Mouse (Mus musculus) kidney, embryonic 16.5 days (tissue): ENCODE results near the gene Atp5j. TPM values are rescaled to one million over a fixed set of nuclear protein-coding genes. Genes with fewer than 3 reads are reported as not detected.
A peak's percentile ranks its signal among the peaks of the same experiment; 100 is the strongest.

Experiments used
- ATAC-seq: fragments of 200-750 bp; cut with Nextera tagmentation; 2 replicates; pipeline ENCODE4 v1.8.0; 2017; ENCODE audit warnings: moderate TSS enrichment; ENCODE audit not compliant: low FRiP score, low TSS enrichment
- H3K27ac ChIP-seq: fragments of 300-500 bp; sonication (generic); 2 replicates; pipeline ENCODE4 v1.5.1; 2014; ENCODE audit warnings: low read length
- H3K27me3 ChIP-seq: fragments of 300-500 bp; sonication (generic); 2 replicates; pipeline ENCODE4 v1.6.1; 2014; ENCODE audit warnings: low read length, control low read depth, mixed read lengths; ENCODE audit not compliant: insufficient read depth
- H3K36me3 ChIP-seq: fragments of 300-500 bp; sonication (generic); 2 replicates; pipeline ENCODE4 v1.6.1; 2014; ENCODE audit warnings: low read length, control low read depth, mixed read lengths; ENCODE audit not compliant: insufficient read depth
- H3K4me1 ChIP-seq: fragments of 300-500 bp; sonication (generic); 2 replicates; pipeline ENCODE4 v1.6.1; 2014; ENCODE audit warnings: low read length, control low read depth, mixed read lengths; ENCODE audit not compliant: insufficient read depth
- H3K4me2 ChIP-seq: fragments of 300-500 bp; sonication (generic); replicated peaks from 2 replicates; pipeline ENCODE4 v1.6.1; 2014; ENCODE audit warnings: low read depth, low read length
- H3K4me3 ChIP-seq: fragments of 300-500 bp; sonication (generic); 2 replicates; pipeline ENCODE4 v1.5.1; 2014; ENCODE audit warnings: mild to moderate bottlenecking, low read length
- H3K9ac ChIP-seq: fragments of 300-500 bp; sonication (generic); replicated peaks from 2 replicates; pipeline ENCODE4 v1.6.1; 2014; ENCODE audit warnings: low read length
- H3K9me3 ChIP-seq: fragments of 300-500 bp; sonication (generic); 2 replicates; pipeline ENCODE4 v1.6.1; 2016; ENCODE audit warnings: low read length, control low read depth
- WGBS: fragments of 180-500 bp; shearing (Covaris S2); extraction: QIAGEN DNeasy Blood & Tissue Kit; methylation state at CpG from one replicate; pipeline ENCODE4 v1.1.7; 2014; 5-methylcytosine and 5-hydroxymethylcytosine counted together
- polyA plus RNA-seq: library from polyadenylated mRNA; unstranded; fragments of >200 nt; fragmentation: Nextera tagmentation; extraction: Ambion mirVana; gene quantifications from 2 replicates; pipeline ENCODE4 v1.2.1, GENCODE M21; 2015

Atp5j gene
- polyA plus RNA-seq, 1 experiment from 2014 or later, result 993 TPM

- H3K9ac ChIP-seq, result no peak overlapping the region
- no peaks in the 10 kb centered on the region for H3K9me3 ChIP-seq
- WGBS, result 91% methylated on average over 6 of the region's 6 CpGs
- no peaks in the 10 kb centered on the region for H3K4me1 ChIP-seq
- no peak overlapping the region for H3K4me3 ChIP-seq
- H3K27me3 ChIP-seq, result no peaks in the 10 kb centered on the region
- no peak overlapping the region for H3K4me2 ChIP-seq
- ATAC-seq, result no peak
- H3K27ac ChIP-seq, result no peak overlapping the region
- peaks cover 58% of the 10 kb centered on the region for H3K36me3 ChIP-seq
Measured at GRCm38 (mm10) chr16:84853492-84853891, 18.1 kb upstream of the Atp5j start.

- no peak overlapping the region for H3K4me2 ChIP-seq
- H3K36me3 ChIP-seq, result peaks cover 15% of the 10 kb centered on the region
- H3K27ac ChIP-seq, result no peak overlapping the region
- H3K4me1 ChIP-seq, result peaks cover 11% of the 10 kb centered on the region; the same call in 1 of the 2 replicates
- ATAC-seq, result no peak
- no peaks in the 10 kb centered on the region for H3K9me3 ChIP-seq
- H3K4me3 ChIP-seq, result no peak overlapping the region
- WGBS, result 83% methylated on average over 2 of the region's 2 CpGs
- no peaks in the 10 kb centered on the region for H3K27me3 ChIP-seq
- H3K9ac ChIP-seq, result no peak overlapping the region
Measured at GRCm38 (mm10) chr16:84838576-84838975, 3.2 kb upstream of the Atp5j start.

GRCm38 (mm10) chr16:84835823-84836743 lies 658 bp upstream of the Atp5j start:
- H3K9me3 ChIP-seq, result no peaks in the 10 kb centered on the region
- peak overlapping the region; percentile 99 for H3K27ac ChIP-seq
- no peaks in the 10 kb centered on the region for H3K27me3 ChIP-seq
- peak; percentile 21 for ATAC-seq
- peaks cover 21% of the 10 kb centered on the region for H3K36me3 ChIP-seq
- WGBS, result 5% methylated on average over 29 of the region's 29 CpGs
- peak overlapping the region; percentile 100 for H3K9ac ChIP-seq
- peak overlapping the region; percentile 74 for H3K4me2 ChIP-seq
- peak overlapping the region; percentile 99 for H3K4me3 ChIP-seq
- peaks cover 28% of the 10 kb centered on the region for H3K4me1 ChIP-seq

- peak within 1 kb of the TSS; percentile 74 for H3K4me2 ChIP-seq
Measured at GRCm38 (mm10) chr16:84834745-84835440, 532 bp downstream of the Atp5j start, which contains the start of gene Gabpa. TSS of gene Gabpa (plus strand) at chr16:84834925.

GRCm38 (mm10) chr16:84834344-84834743 lies 1.1 kb downstream of the Atp5j start:
- Histone ChIP-seq H3K27ac (peak overlapping the region; percentile 99), H3K27me3 (no peaks in the 10 kb centered on the region), H3K9me3 (no peaks in the 10 kb centered on the region), H3K4me3 (peak overlapping the region; percentile 99), H3K4me1 (peaks cover 28% of the 10 kb centered on the region), H3K36me3 (peaks cover 25% of the 10 kb centered on the region), H3K4me2 (peak overlapping the region; percentile 74), H3K9ac (peak overlapping the region; percentile 100)
- no peak for ATAC-seq
- 0% methylated on average over 22 of the region's 22 CpGs for WGBS

More at GRCm38 (mm10) chr16:84834745-84835440, 532 bp downstream of the Atp5j start, which contains the start of gene Gabpa:
- no peaks in the 10 kb centered on the region for H3K27me3 ChIP-seq
- peaks cover 23% of the 10 kb centered on the region for H3K36me3 ChIP-seq
- H3K27ac ChIP-seq, result peak within 1 kb of the TSS; percentile 99
- peak within 1 kb of the TSS; percentile 100 for H3K9ac ChIP-seq
- H3K4me3 ChIP-seq, result peak within 1 kb of the TSS; percentile 99
- no peaks in the 10 kb centered on the region for H3K9me3 ChIP-seq
- WGBS, result under 1% methylated on average over 49 of the region's 52 CpGs
- ATAC-seq, result peak; percentile 96
- peaks cover 28% of the 10 kb centered on the region for H3K4me1 ChIP-seq

- no peaks in the 10 kb centered on the region for H3K9me3 ChIP-seq
- ATAC-seq, result no peak
- no peak overlapping the region for H3K27ac ChIP-seq
- no peak overlapping the region for H3K4me2 ChIP-seq
- H3K36me3 ChIP-seq, result peaks cover 37% of the 10 kb centered on the region
- H3K4me3 ChIP-seq, result no peak overlapping the region
- no peak overlapping the region for H3K9ac ChIP-seq
- H3K27me3 ChIP-seq, result no peaks in the 10 kb centered on the region
- 88% methylated on average over 5 of the region's 5 CpGs for WGBS
- H3K4me1 ChIP-seq, result peaks cover 28% of the 10 kb centered on the region
Measured at GRCm38 (mm10) chr16:84832736-84833135, 2.7 kb downstream of the Atp5j start.

GRCm38 (mm10) chr16:84831696-84832095 lies 3.7 kb downstream of the Atp5j start:
- WGBS, result 54% methylated on average over 5 of the region's 5 CpGs
- H3K36me3 ChIP-seq, result peaks cover 46% of the 10 kb centered on the region
- H3K4me3 ChIP-seq, result no peak overlapping the region
- no peaks in the 10 kb centered on the region for H3K9me3 ChIP-seq
- no peak overlapping the region for H3K9ac ChIP-seq
- H3K27me3 ChIP-seq, result no peaks in the 10 kb centered on the region
- peaks cover 28% of the 10 kb centered on the region for H3K4me1 ChIP-seq
- H3K27ac ChIP-seq, result peak overlapping the region; percentile 46; the same call in 1 of the 2 replicates
- no peak for ATAC-seq
- no peak overlapping the region for H3K4me2 ChIP-seq

- Histone ChIP-seq H3K36me3 (peaks cover 62% of the 10 kb centered on the region), H3K27me3 (no peaks in the 10 kb centered on the region)
- ATAC-seq, result peak; percentile 76; the same call in 1 of the 2 replicates
Measured at GRCm38 (mm10) chr16:84825009-84825408, 10.4 kb downstream of the Atp5j start.

GRCm38 (mm10) chr16:84817423-84817822 lies 18.0 kb downstream of the Atp5j start:
- ATAC-seq, result 0 out of 2 replicates have a peak, but pooled peaks have one; percentile 46
- Histone ChIP-seq H3K9me3 (no peaks in the 10 kb centered on the region), H3K27ac (no peak overlapping the region), H3K4me3 (no peak overlapping the region), H3K36me3 (peaks cover 6% of the 10 kb centered on the region; the same call in 1 of the 2 replicates), H3K9ac (no peak overlapping the region), H3K4me1 (no peaks in the 10 kb centered on the region), H3K27me3 (no peaks in the 10 kb centered on the region), H3K4me2 (no peak overlapping the region)
- WGBS, result 38% methylated on average over 7 of the region's 7 CpGs

More at GRCm38 (mm10) chr16:84825009-84825408, 10.4 kb downstream of the Atp5j start:
- Histone ChIP-seq H3K27ac (peak overlapping the region; percentile 31; the same call in 1 of the 2 replicates), H3K9me3 (no peaks in the 10 kb centered on the region), H3K4me1 (no peaks in the 10 kb centered on the region), H3K4me2 (no peak overlapping the region), H3K4me3 (no peak overlapping the region), H3K9ac (no peak overlapping the region)
- 74% methylated on average over 6 of the region's 6 CpGs for WGBS
